Mouse (Mus musculus) bone marrow, adult 2 months (tissue): ENCODE data around the gene Erp27. TPM values are rescaled to one million over a fixed set of nuclear protein-coding genes. Genes with fewer than 3 reads are reported as not detected.
A peak's percentile ranks its signal among the peaks of the same experiment; 100 is the strongest.

Experiments used
- H3K27ac ChIP-seq: fragments of 200-500 bp; 2 replicates; pipeline ENCODE4 v1.5.1; 2012; ENCODE audit warnings: low read depth, mild to moderate bottlenecking, control low read depth, inconsistent platforms, low read length; ENCODE audit not compliant: control insufficient read depth, poor library complexity, insufficient read depth
- H3K4me1 ChIP-seq: fragments of 200-500 bp; 2 replicates; pipeline ENCODE4 v1.6.1; 2011; ENCODE audit warnings: low read length; ENCODE audit not compliant: control insufficient read depth, insufficient read depth
- H3K4me3 ChIP-seq: fragments of 200-500 bp; replicated peaks from 2 replicates; pipeline ENCODE3; 2011; ENCODE audit warnings: mild to moderate bottlenecking, low read depth, low read length, control low read depth; ENCODE audit not compliant: control insufficient read depth
- CTCF ChIP-seq: fragments of 200-500 bp; IDR thresholded peaks from 2 replicates; pipeline ENCODE4 v1.5.1; 2011; ENCODE audit warnings: low read length, control low read depth; ENCODE audit not compliant: control insufficient read depth, insufficient read depth
- POLR2A ChIP-seq: fragments of 200-500 bp; IDR thresholded peaks from 2 replicates; pipeline ENCODE4 v1.6.1; 2011; ENCODE audit warnings: low read depth, mild to moderate bottlenecking, control low read depth, low read length, borderline replicate concordance; ENCODE audit not compliant: control insufficient read depth
- WGBS: fragments of 180-500 bp; shearing (Covaris S2); methylation state at CpG from one replicate; pipeline ENCODE4 v1.1.7; 2018; 5-methylcytosine and 5-hydroxymethylcytosine counted together
- polyA plus RNA-seq: library from polyadenylated mRNA; stranded (reverse); fragments of >200 nt; gene quantifications from 2 replicates; pipeline ENCODE4 v1.2.4, GENCODE M21; 2011; ENCODE audit warnings: low replicate concordance; ENCODE audit not compliant: missing spikeins, insufficient read depth, insufficient read length

The Erp27 gene
- polyA plus RNA-seq, 1 experiment, result 11.3 TPM

- Histone ChIP-seq H3K4me3 (no peak overlapping the region), H3K27ac (no peak overlapping the region; the same call in 1 of the 2 replicates), H3K4me1 (peaks cover 4% of the 10 kb centered on the region)
- 37% methylated on average over 9 of the region's 9 CpGs for WGBS
- no peak for TF ChIP-seq CTCF
- no peak for TF ChIP-seq POLR2A
Measured at GRCm38 (mm10) chr6:136942280-136942679, 20.3 kb upstream of the Erp27 start.

GRCm38 (mm10) chr6:136941051-136942021, 19.4 kb upstream of the Erp27 start, which contains the start of gene Arhgdib:
Gene Arhgdib, minus strand, starts transcription at chr6:136941899.
- Histone ChIP-seq H3K4me1 (peaks cover 4% of the 10 kb centered on the region), H3K27ac (peak within 1 kb of the TSS; percentile 99), H3K4me3 (peak within 1 kb of the TSS; percentile 96)
- WGBS, result under 1% methylated on average over 12 of the region's 12 CpGs
- TF ChIP-seq POLR2A (0 out of 2 replicates have a peak, but pooled peaks have one; percentile 36), CTCF (no peak)

- no peak for TF ChIP-seq POLR2A
- no peak for TF ChIP-seq CTCF
- Histone ChIP-seq H3K4me1 (peaks cover 2% of the 10 kb centered on the region; the same call in 1 of the 2 replicates), H3K4me3 (peak overlapping the region; percentile 96), H3K27ac (peak overlapping the region; percentile 99)
- WGBS, result 3% methylated on average over 11 of the region's 11 CpGs
Measured at GRCm38 (mm10) chr6:136940188-136940960, 18.4 kb upstream of the Erp27 start.

GRCm38 (mm10) chr6:136939326-136940187, 17.6 kb upstream of the Erp27 start:
- WGBS, result 2% methylated on average over 14 of the region's 14 CpGs
- H3K4me1 ChIP-seq, result peaks cover 2% of the 10 kb centered on the region; the same call in 1 of the 2 replicates
- no peak for TF ChIP-seq CTCF
- no peak for TF ChIP-seq POLR2A
- H3K4me3 ChIP-seq, result peak overlapping the region; percentile 96
- H3K27ac ChIP-seq, result peak overlapping the region; percentile 99

GRCm38 (mm10) chr6:136938331-136939126, 16.5 kb upstream of the Erp27 start:
- 3% methylated on average over 18 of the region's 18 CpGs for WGBS
- Histone ChIP-seq H3K4me3 (peak overlapping the region; percentile 75), H3K27ac (peak overlapping the region; percentile 75), H3K4me1 (peaks cover 2% of the 10 kb centered on the region; the same call in 1 of the 2 replicates)
- TF ChIP-seq POLR2A (peak; percentile 38; the same call in 1 of the 2 replicates), CTCF (no peak)

GRCm38 (mm10) chr6:136937117-136937516, 15.1 kb upstream of the Erp27 start:
- H3K4me3 ChIP-seq, result peak overlapping the region; percentile 4
- H3K27ac ChIP-seq, result peak overlapping the region; percentile 24; the same call in 1 of the 2 replicates
- TF ChIP-seq CTCF, result no peak
- TF ChIP-seq POLR2A, result no peak
- H3K4me1 ChIP-seq, result peaks cover 4% of the 10 kb centered on the region; the same call in 1 of the 2 replicates
- 42% methylated on average over 3 of the region's 3 CpGs for WGBS
